Mouse (Mus musculus) limb, embryonic 14.5 days (tissue): Measurements from ENCODE around the gene 4930544D05Rik. TPM values are rescaled to one million over a fixed set of nuclear protein-coding genes. Genes with fewer than 3 reads are reported as not detected.

Source experiments
- ATAC-seq: fragments of 200-750 bp; cut with Nextera tagmentation; 2 replicates; pipeline ENCODE4 v1.8.0; 2017; ENCODE audit warnings: low read depth, moderate number of reproducible peaks, moderate TSS enrichment; ENCODE audit not compliant: low FRiP score
- DNase-seq: peaks from one replicate; pipeline ENCODE4 v3.0.0-alpha.2; 2015; ENCODE audit warnings: low spot score
- H3K27ac ChIP-seq: fragments of 300-500 bp; sonication (generic); replicated peaks from 2 replicates; pipeline ENCODE4 v1.5.1; 2014; ENCODE audit warnings: low read depth, mild to moderate bottlenecking, low read length, moderate library complexity, mixed read lengths
- H3K27me3 ChIP-seq: fragments of 300-500 bp; sonication (generic); 2 replicates; pipeline ENCODE4 v1.6.1; 2014; ENCODE audit warnings: low read length, mixed read lengths; ENCODE audit not compliant: control insufficient read depth, insufficient read depth
- H3K36me3 ChIP-seq: fragments of 300-500 bp; sonication (generic); 2 replicates; pipeline ENCODE4 v1.6.1; 2014; ENCODE audit warnings: mild to moderate bottlenecking, low read length, moderate library complexity, mixed read lengths; ENCODE audit not compliant: control insufficient read depth, insufficient read depth
- H3K4me1 ChIP-seq: fragments of 300-500 bp; sonication (generic); 2 replicates; pipeline ENCODE4 v1.6.1; 2014; ENCODE audit warnings: antibody characterized with exemption, low read length, mixed read lengths; ENCODE audit not compliant: control insufficient read depth, insufficient read depth
- H3K4me2 ChIP-seq: fragments of 300-500 bp; sonication (generic); replicated peaks from 2 replicates; pipeline ENCODE4 v1.6.1; 2014; ENCODE audit warnings: low read depth, mild to moderate bottlenecking, low read length, moderate library complexity; ENCODE audit not compliant: severe bottlenecking
- H3K4me3 ChIP-seq: fragments of 300-500 bp; sonication (generic); replicated peaks from 2 replicates; pipeline ENCODE4 v1.5.1; 2014; ENCODE audit warnings: low read length
- H3K9ac ChIP-seq: fragments of 300-500 bp; sonication (generic); 2 replicates; pipeline ENCODE4 v1.6.1; 2014; ENCODE audit warnings: mild to moderate bottlenecking, low read depth, low read length, moderate library complexity; ENCODE audit not compliant: severe bottlenecking
- H3K9me3 ChIP-seq: fragments of 300-500 bp; sonication (generic); 2 replicates; pipeline ENCODE4 v1.6.1; 2016; ENCODE audit warnings: low read length; ENCODE audit not compliant: control insufficient read depth
- POLR2A ChIP-seq: fragments of 200-500 bp; IDR thresholded peaks from 2 replicates; pipeline ENCODE4 v1.8.0; 2012; ENCODE audit warnings: inconsistent platforms, mild to moderate bottlenecking, moderate library complexity, borderline replicate concordance; ENCODE audit not compliant: insufficient read depth, insufficient read length; ENCODE audit errors: extremely low read depth
- WGBS: fragments of 180-500 bp; shearing (Covaris S2); extraction: QIAGEN DNeasy Blood & Tissue Kit; methylation state at CpG from one replicate; pipeline ENCODE4 v1.1.7; 2014; 5-methylcytosine and 5-hydroxymethylcytosine counted together
- polyA plus RNA-seq, 2 experiments: library from polyadenylated mRNA; depleted of rRNA in 1 of 2; stranded (reverse) in 1 of 2; unstranded in 1 of 2; fragments of >200 nt; fragmentation: Nextera tagmentation in 1 of 2; extraction: Ambion mirVana in 1 of 2; gene quantifications; 2 replicates each; pipeline versions ENCODE4 v1.2.1 to v1.2.3; 2012 to 2014

The 4930544D05Rik gene
- polyA plus RNA-seq, 2 experiments = not detected

GRCm38 (mm10) chr11:70658942-70659341 is 43.3 kb downstream of the 4930544D05Rik start:
- 71% methylated on average over 8 of the region's 8 CpGs for WGBS
- no peaks in the 10 kb centered on the region for H3K27me3 ChIP-seq
- no peak overlapping the region for H3K4me2 ChIP-seq
- H3K27ac ChIP-seq = no peak overlapping the region
- no peaks in the 10 kb centered on the region for H3K9me3 ChIP-seq
- DNase-seq (no peak), ATAC-seq (no peak)
- H3K36me3 ChIP-seq = peaks cover 28% of the 10 kb centered on the region
- no peak overlapping the region for H3K9ac ChIP-seq
- peaks cover 19% of the 10 kb centered on the region for H3K4me1 ChIP-seq
- H3K4me3 ChIP-seq = no peak overlapping the region
- TF ChIP-seq POLR2A = no peak

DNA sequence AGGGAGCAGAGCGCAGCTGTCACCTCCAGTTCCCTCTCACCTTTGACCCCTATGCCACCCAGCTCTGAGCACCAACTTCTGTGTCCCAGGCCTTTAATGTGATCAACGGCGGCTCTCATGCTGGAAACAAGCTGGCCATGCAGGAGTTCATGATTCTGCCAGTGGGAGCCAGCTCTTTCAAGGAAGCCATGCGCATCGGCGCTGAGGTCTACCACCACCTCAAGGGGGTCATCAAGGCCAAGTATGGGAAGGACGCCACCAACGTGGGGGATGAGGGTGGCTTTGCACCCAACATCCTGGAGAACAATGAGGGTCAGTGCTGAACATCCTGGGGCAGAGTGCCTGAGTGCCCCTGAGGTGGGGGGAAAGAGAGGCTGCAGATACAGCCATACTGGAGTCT is 44.9 kb downstream of the 4930544D05Rik start:
- TF ChIP-seq POLR2A = no peak
- Histone ChIP-seq H3K36me3 (peaks cover 45% of the 10 kb centered on the region), H3K4me3 (no peak overlapping the region), H3K27ac (no peak overlapping the region), H3K4me2 (no peak overlapping the region), H3K4me1 (peaks cover 19% of the 10 kb centered on the region), H3K27me3 (no peaks in the 10 kb centered on the region), H3K9me3 (no peaks in the 10 kb centered on the region), H3K9ac (no peak overlapping the region)
- ATAC-seq (no peak), DNase-seq (no peak)
- 90% methylated on average over 8 of the region's 8 CpGs for WGBS

GRCm38 (mm10) chr11:70663101-70663500 is 47.5 kb downstream of the 4930544D05Rik start:
- H3K36me3 ChIP-seq = peaks cover 64% of the 10 kb centered on the region
- no peaks in the 10 kb centered on the region for H3K9me3 ChIP-seq
- no peak overlapping the region for H3K27ac ChIP-seq
- 93% methylated on average over 8 of the region's 8 CpGs for WGBS
- no peak for DNase-seq
- no peak overlapping the region for H3K9ac ChIP-seq
- no peak for ATAC-seq
- H3K4me2 ChIP-seq = no peak overlapping the region
- peaks cover 9% of the 10 kb centered on the region for H3K4me1 ChIP-seq
- no peak for TF ChIP-seq POLR2A
- H3K4me3 ChIP-seq = no peak overlapping the region
- no peaks in the 10 kb centered on the region for H3K27me3 ChIP-seq

DNA sequence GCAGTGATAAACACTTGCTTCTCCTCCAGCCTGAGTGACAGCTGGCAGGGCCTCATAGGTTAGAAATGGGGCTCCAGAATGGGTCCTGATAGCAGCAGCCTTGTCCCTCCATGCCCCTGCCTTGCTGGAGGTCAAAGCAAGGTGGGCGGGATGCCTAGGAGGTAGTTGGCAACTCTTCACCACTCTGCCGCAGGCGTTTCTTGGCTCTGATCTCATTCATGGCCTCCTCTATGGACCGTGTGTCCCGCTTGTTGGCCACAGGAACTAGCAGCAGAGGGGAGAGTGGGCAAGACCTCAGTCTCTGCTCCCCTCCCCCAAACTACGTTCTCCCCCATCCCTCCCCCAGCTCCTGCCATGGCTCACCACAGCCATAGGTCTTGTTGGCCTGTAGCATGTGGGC is 48.3 kb downstream of the 4930544D05Rik start:
- H3K4me1 ChIP-seq = peaks cover 9% of the 10 kb centered on the region
- H3K9ac ChIP-seq = no peak overlapping the region
- no peak overlapping the region for H3K27ac ChIP-seq
- no peak overlapping the region for H3K4me2 ChIP-seq
- H3K4me3 ChIP-seq = no peak overlapping the region
- DNase-seq (no peak), ATAC-seq (no peak)
- H3K27me3 ChIP-seq = no peaks in the 10 kb centered on the region
- WGBS = 80% methylated on average over 6 of the region's 6 CpGs
- no peak for TF ChIP-seq POLR2A
- H3K9me3 ChIP-seq = no peaks in the 10 kb centered on the region
- H3K36me3 ChIP-seq = peaks cover 64% of the 10 kb centered on the region

- DNase-seq (no peak), ATAC-seq (no peak)
- Histone ChIP-seq H3K9ac (no peak overlapping the region), H3K9me3 (no peaks in the 10 kb centered on the region), H3K36me3 (peaks cover 64% of the 10 kb centered on the region), H3K4me3 (no peak overlapping the region), H3K27me3 (no peaks in the 10 kb centered on the region), H3K4me2 (no peak overlapping the region), H3K4me1 (peaks cover 9% of the 10 kb centered on the region), H3K27ac (no peak overlapping the region)
- WGBS = 94% methylated on average over 9 of the region's 9 CpGs
- TF ChIP-seq POLR2A = no peak
These were observed 49.1 kb downstream of the 4930544D05Rik start for GRCm38 (mm10) chr11:70664741-70665140.

Other genes starting within 250 kb of the 4930544D05Rik start
- 37.1 and 45.2 TPM in 2 replicates for gene Pelp1, start 205.8 kb upstream of the 4930544D05Rik start, polyA plus RNA-seq (2012; rRNA removed)
- gene Pelp1, start 205.8 kb upstream of the 4930544D05Rik start, polyA plus RNA-seq (2014; fragmentation: Nextera tagmentation; extraction: Ambion mirVana) = 34.8 and 38.1 TPM in 2 replicates
- gene Arrb2, start 183.2 kb upstream of the 4930544D05Rik start, polyA plus RNA-seq (2012; rRNA removed) = 48.7 and 53.6 TPM in 2 replicates
- 18.5 and 21.5 TPM in 2 replicates for gene Arrb2, start 183.2 kb upstream of the 4930544D05Rik start, polyA plus RNA-seq (2014; fragmentation: Nextera tagmentation; extraction: Ambion mirVana)
- gene Med11, start 163.9 kb upstream of the 4930544D05Rik start, polyA plus RNA-seq (2012; rRNA removed) = 27.6 and 32.4 TPM in 2 replicates
- gene Med11, start 163.9 kb upstream of the 4930544D05Rik start, polyA plus RNA-seq (2014; fragmentation: Nextera tagmentation; extraction: Ambion mirVana) = 44.8 and 47.4 TPM in 2 replicates
- 1.1 and 1.4 TPM in 2 replicates for gene Zmynd15, start 156.4 kb upstream of the 4930544D05Rik start, polyA plus RNA-seq (2012; rRNA removed)
- gene Zmynd15, start 156.4 kb upstream of the 4930544D05Rik start, polyA plus RNA-seq (2014; fragmentation: Nextera tagmentation; extraction: Ambion mirVana) = 0.46 and 0.92 TPM in 2 replicates
- 4.4 and 5.9 TPM in 2 replicates for gene Cxcl16, start 155.9 kb upstream of the 4930544D05Rik start, polyA plus RNA-seq (2012; rRNA removed)
- gene Cxcl16, start 155.9 kb upstream of the 4930544D05Rik start, polyA plus RNA-seq (2014; fragmentation: Nextera tagmentation; extraction: Ambion mirVana) = 4.3 and 6.3 TPM in 2 replicates
- gene Tm4sf5, start 110.6 kb upstream of the 4930544D05Rik start, polyA plus RNA-seq (2012; rRNA removed) = 0.29 and 0.50 TPM in 2 replicates
- 0.33 and 0.95 TPM in 2 replicates for gene Tm4sf5, start 110.6 kb upstream of the 4930544D05Rik start, polyA plus RNA-seq (2014; fragmentation: Nextera tagmentation; extraction: Ambion mirVana)
- 0.14 TPM in 1 of 2 replicates, not detected in the other for gene Vmo1, start 101.2 kb upstream of the 4930544D05Rik start, polyA plus RNA-seq (2012; rRNA removed)
- 0.30 TPM in 1 of 2 replicates, not detected in the other for gene Vmo1, start 101.2 kb upstream of the 4930544D05Rik start, polyA plus RNA-seq (2014; fragmentation: Nextera tagmentation; extraction: Ambion mirVana)
- gene Gltpd2, start 96.7 kb upstream of the 4930544D05Rik start, polyA plus RNA-seq (2012; rRNA removed) = 0.24 and 0.36 TPM in 2 replicates
- gene Gltpd2, start 96.7 kb upstream of the 4930544D05Rik start, polyA plus RNA-seq (2014; fragmentation: Nextera tagmentation; extraction: Ambion mirVana) = 0.54 and 0.73 TPM in 2 replicates
- gene Psmb6, start 90.5 kb upstream of the 4930544D05Rik start, polyA plus RNA-seq (2012; rRNA removed) = 421 and 423 TPM in 2 replicates
- gene Psmb6, start 90.5 kb upstream of the 4930544D05Rik start, polyA plus RNA-seq (2014; fragmentation: Nextera tagmentation; extraction: Ambion mirVana) = 755 and 779 TPM in 2 replicates
- 1.2 TPM in 1 of 2 replicates, not detected in the other for gene Gm40193, start 82.9 kb upstream of the 4930544D05Rik start, polyA plus RNA-seq (2012; rRNA removed)
- gene Gm40193, start 82.9 kb upstream of the 4930544D05Rik start, polyA plus RNA-seq (2014; fragmentation: Nextera tagmentation; extraction: Ambion mirVana) = not detected in 2 replicates
- 18.9 and 22.6 TPM in 2 replicates for gene Pld2, start 75.8 kb upstream of the 4930544D05Rik start, polyA plus RNA-seq (2012; rRNA removed)
- gene Pld2, start 75.8 kb upstream of the 4930544D05Rik start, polyA plus RNA-seq (2014; fragmentation: Nextera tagmentation; extraction: Ambion mirVana) = 5.8 and 7.5 TPM in 2 replicates
- gene Mink1, start 53.0 kb upstream of the 4930544D05Rik start, polyA plus RNA-seq (2012; rRNA removed) = 91.2 and 114 TPM in 2 replicates
- gene Mink1, start 53.0 kb upstream of the 4930544D05Rik start, polyA plus RNA-seq (2014; fragmentation: Nextera tagmentation; extraction: Ambion mirVana) = 19.8 and 23.0 TPM in 2 replicates
- 0.13 and 0.20 TPM in 2 replicates for gene Chrne, start 3.4 kb downstream of the 4930544D05Rik start, polyA plus RNA-seq (2012; rRNA removed)
- 0.43 TPM in 1 of 2 replicates, not detected in the other for gene Chrne, start 3.4 kb downstream of the 4930544D05Rik start, polyA plus RNA-seq (2014; fragmentation: Nextera tagmentation; extraction: Ambion mirVana)
- 0.47 and 0.69 TPM in 2 replicates for gene Gp1ba, start 23.3 kb downstream of the 4930544D05Rik start, polyA plus RNA-seq (2012; rRNA removed)
- gene Gp1ba, start 23.3 kb downstream of the 4930544D05Rik start, polyA plus RNA-seq (2014; fragmentation: Nextera tagmentation; extraction: Ambion mirVana) = 0.48 and 0.56 TPM in 2 replicates
- 96.3 and 110 TPM in 2 replicates for gene Rnf167, start 31.4 kb downstream of the 4930544D05Rik start, polyA plus RNA-seq (2012; rRNA removed)
- 109 and 119 TPM in 2 replicates for gene Rnf167, start 31.4 kb downstream of the 4930544D05Rik start, polyA plus RNA-seq (2014; fragmentation: Nextera tagmentation; extraction: Ambion mirVana)
- gene Slc25a11, start 31.6 kb downstream of the 4930544D05Rik start, polyA plus RNA-seq (2012; rRNA removed) = 134 and 150 TPM in 2 replicates
- gene Slc25a11, start 31.6 kb downstream of the 4930544D05Rik start, polyA plus RNA-seq (2014; fragmentation: Nextera tagmentation; extraction: Ambion mirVana) = 159 and 163 TPM in 2 replicates
- gene Pfn1, start 38.8 kb downstream of the 4930544D05Rik start, polyA plus RNA-seq (2012; rRNA removed) = 946 and 1,024 TPM in 2 replicates
- gene Pfn1, start 38.8 kb downstream of the 4930544D05Rik start, polyA plus RNA-seq (2014; fragmentation: Nextera tagmentation; extraction: Ambion mirVana) = 1,646 and 1,675 TPM in 2 replicates
- gene Eno3, start 41.4 kb downstream of the 4930544D05Rik start, polyA plus RNA-seq (2012; rRNA removed) = 75.3 and 84.6 TPM in 2 replicates
- 60.3 and 89.9 TPM in 2 replicates for gene Eno3, start 41.4 kb downstream of the 4930544D05Rik start, polyA plus RNA-seq (2014; fragmentation: Nextera tagmentation; extraction: Ambion mirVana)
- 63.3 and 93.7 TPM in 2 replicates for gene Spag7, start 53.6 kb downstream of the 4930544D05Rik start, polyA plus RNA-seq (2012; rRNA removed)
- 97.0 and 98.1 TPM in 2 replicates for gene Spag7, start 53.6 kb downstream of the 4930544D05Rik start, polyA plus RNA-seq (2014; fragmentation: Nextera tagmentation; extraction: Ambion mirVana)
- gene Camta2, start 72.3 kb downstream of the 4930544D05Rik start, polyA plus RNA-seq (2012; rRNA removed) = 20.3 and 26.6 TPM in 2 replicates
- gene Camta2, start 72.3 kb downstream of the 4930544D05Rik start, polyA plus RNA-seq (2014; fragmentation: Nextera tagmentation; extraction: Ambion mirVana) = 14.4 and 16.6 TPM in 2 replicates
- gene Inca1, start 84.3 kb downstream of the 4930544D05Rik start, polyA plus RNA-seq (2012; rRNA removed) = 1.3 TPM in 2 replicates
- 0.81 and 0.93 TPM in 2 replicates for gene Inca1, start 84.3 kb downstream of the 4930544D05Rik start, polyA plus RNA-seq (2014; fragmentation: Nextera tagmentation; extraction: Ambion mirVana)
- 41.1 and 45.8 TPM in 2 replicates for gene Kif1c, start 84.7 kb downstream of the 4930544D05Rik start, polyA plus RNA-seq (2012; rRNA removed)
- 14.6 and 16.2 TPM in 2 replicates for gene Kif1c, start 84.7 kb downstream of the 4930544D05Rik start, polyA plus RNA-seq (2014; fragmentation: Nextera tagmentation; extraction: Ambion mirVana)
- gene Zfp3, start 148.4 kb downstream of the 4930544D05Rik start, polyA plus RNA-seq (2012; rRNA removed) = 2.5 and 4.4 TPM in 2 replicates
- gene Zfp3, start 148.4 kb downstream of the 4930544D05Rik start, polyA plus RNA-seq (2014; fragmentation: Nextera tagmentation; extraction: Ambion mirVana) = 5.9 and 7.3 TPM in 2 replicates
- 0.05 and 0.13 TPM in 2 replicates for gene Scimp, start 196.7 kb downstream of the 4930544D05Rik start, polyA plus RNA-seq (2012; rRNA removed)
- 0.40 and 0.62 TPM in 2 replicates for gene Scimp, start 196.7 kb downstream of the 4930544D05Rik start, polyA plus RNA-seq (2014; fragmentation: Nextera tagmentation; extraction: Ambion mirVana)
- 8.3 and 11.0 TPM in 2 replicates for gene Rabep1, start 228.9 kb downstream of the 4930544D05Rik start, polyA plus RNA-seq (2012; rRNA removed)
- gene Rabep1, start 228.9 kb downstream of the 4930544D05Rik start, polyA plus RNA-seq (2014; fragmentation: Nextera tagmentation; extraction: Ambion mirVana) = 29.5 and 33.3 TPM in 2 replicates